Mouse (Mus musculus) liver, adult (tissue): ENCODE results near the gene Pdgfd.

Experiments
- GATA4 ChIP-seq: IDR thresholded peaks from 2 replicates; pipeline ENCODE4 v1.6.1; 2014; ENCODE audit warnings: mild to moderate bottlenecking, low read length; ENCODE audit not compliant: insufficient replicate concordance

The Pdgfd gene

GRCm38 (mm10) chr9:6289211-6289696 is 120.9 kb downstream of the Pdgfd start:
- no peak for TF ChIP-seq GATA4

- no peak for TF ChIP-seq GATA4
Observed at GRCm38 (mm10) chr9:6298547-6298946, 130.2 kb downstream of the Pdgfd start.

- no peak for TF ChIP-seq GATA4
Observed at GRCm38 (mm10) chr9:6302050-6302449, 133.7 kb downstream of the Pdgfd start.

GRCm38 (mm10) chr9:6304590-6304989 is 136.2 kb downstream of the Pdgfd start:
- TF ChIP-seq GATA4, result no peak

- TF ChIP-seq GATA4, result no peak
Observed at GRCm38 (mm10) chr9:6305847-6306246, 137.5 kb downstream of the Pdgfd start.

GRCm38 (mm10) chr9:6317114-6317513 is 148.7 kb downstream of the Pdgfd start:
- no peak for TF ChIP-seq GATA4

- TF ChIP-seq GATA4, result no peak
Observed at GRCm38 (mm10) chr9:6325408-6325807, 157.0 kb downstream of the Pdgfd start.

- no peak for TF ChIP-seq GATA4
Observed at GRCm38 (mm10) chr9:6333499-6333898, 165.1 kb downstream of the Pdgfd start.

- no peak for TF ChIP-seq GATA4
Observed at GRCm38 (mm10) chr9:6336236-6336635, 167.9 kb downstream of the Pdgfd start.

GRCm38 (mm10) chr9:6337891-6338290 is 169.5 kb downstream of the Pdgfd start:
- TF ChIP-seq GATA4, result no peak

GRCm38 (mm10) chr9:6338344-6338743 is 170.0 kb downstream of the Pdgfd start:
- TF ChIP-seq GATA4, result no peak

- no peak for TF ChIP-seq GATA4
Observed at GRCm38 (mm10) chr9:6339394-6339793, 171.0 kb downstream of the Pdgfd start.

GRCm38 (mm10) chr9:6340750-6341149 is 172.4 kb downstream of the Pdgfd start:
- TF ChIP-seq GATA4, result no peak

GRCm38 (mm10) chr9:6342854-6343253 is 174.5 kb downstream of the Pdgfd start:
- no peak for TF ChIP-seq GATA4

GRCm38 (mm10) chr9:6344514-6344913 is 176.1 kb downstream of the Pdgfd start:
- TF ChIP-seq GATA4, result no peak

- no peak for TF ChIP-seq GATA4
Observed at GRCm38 (mm10) chr9:6344924-6345323, 176.5 kb downstream of the Pdgfd start.

- no peak for TF ChIP-seq GATA4
Observed at GRCm38 (mm10) chr9:6345366-6345765, 177.0 kb downstream of the Pdgfd start.
